Mouse (Mus musculus) kidney, adult 2 months (tissue): ENCODE measurements around the gene 5730596B20Rik.

ENCODE experiments used
- CTCF ChIP-seq: fragments of 200-500 bp; conservative IDR thresholded peaks from 2 replicates; pipeline ENCODE4 v1.5.1; 2011; ENCODE audit warnings: low read depth, mild to moderate bottlenecking, control low read depth, low read length, moderate library complexity, mixed read lengths; ENCODE audit not compliant: insufficient read depth, insufficient read length
- POLR2A ChIP-seq: fragments of 200-500 bp; IDR thresholded peaks from one replicate; pipeline ENCODE4 v1.6.1; 2011; ENCODE audit warnings: low read depth, low read length, control low read depth

GRCm38 (mm10) chr6:52204050-52204752 is 26.9 kb downstream of the 5730596B20Rik start, which contains the start of gene Hoxa5:
- no peak for TF ChIP-seq POLR2A
- TF ChIP-seq CTCF: peak; percentile 79
